Mouse (Mus musculus) bone marrow, adult 2 months (tissue): ENCODE measurements around the gene Rdh19. TPM values are rescaled to one million over a fixed set of nuclear protein-coding genes. Genes with fewer than 3 reads are reported as not detected.

Experiments used
- H3K27ac ChIP-seq: fragments of 200-500 bp; 2 replicates; pipeline ENCODE4 v1.5.1; 2012; ENCODE audit warnings: low read depth, mild to moderate bottlenecking, control low read depth, inconsistent platforms, low read length; ENCODE audit not compliant: control insufficient read depth, poor library complexity, insufficient read depth
- H3K4me1 ChIP-seq: fragments of 200-500 bp; 2 replicates; pipeline ENCODE4 v1.6.1; 2011; ENCODE audit warnings: low read length; ENCODE audit not compliant: control insufficient read depth, insufficient read depth
- H3K4me3 ChIP-seq: fragments of 200-500 bp; replicated peaks from 2 replicates; pipeline ENCODE3; 2011; ENCODE audit warnings: mild to moderate bottlenecking, low read depth, low read length, control low read depth; ENCODE audit not compliant: control insufficient read depth
- CTCF ChIP-seq: fragments of 200-500 bp; IDR thresholded peaks from 2 replicates; pipeline ENCODE4 v1.5.1; 2011; ENCODE audit warnings: low read length, control low read depth; ENCODE audit not compliant: control insufficient read depth, insufficient read depth
- POLR2A ChIP-seq: fragments of 200-500 bp; IDR thresholded peaks from 2 replicates; pipeline ENCODE4 v1.6.1; 2011; ENCODE audit warnings: low read depth, mild to moderate bottlenecking, control low read depth, low read length, borderline replicate concordance; ENCODE audit not compliant: control insufficient read depth
- WGBS: fragments of 180-500 bp; shearing (Covaris S2); methylation state at CpG from one replicate; pipeline ENCODE4 v1.1.7; 2018; 5-methylcytosine and 5-hydroxymethylcytosine counted together
- polyA plus RNA-seq: library from polyadenylated mRNA; stranded (reverse); fragments of >200 nt; gene quantifications from 2 replicates; pipeline ENCODE4 v1.2.4, GENCODE M21; 2011; ENCODE audit warnings: low replicate concordance; ENCODE audit not compliant: missing spikeins, insufficient read depth, insufficient read length

Gene Rdh19
- polyA plus RNA-seq, 1 experiment, result not detected

DNA sequence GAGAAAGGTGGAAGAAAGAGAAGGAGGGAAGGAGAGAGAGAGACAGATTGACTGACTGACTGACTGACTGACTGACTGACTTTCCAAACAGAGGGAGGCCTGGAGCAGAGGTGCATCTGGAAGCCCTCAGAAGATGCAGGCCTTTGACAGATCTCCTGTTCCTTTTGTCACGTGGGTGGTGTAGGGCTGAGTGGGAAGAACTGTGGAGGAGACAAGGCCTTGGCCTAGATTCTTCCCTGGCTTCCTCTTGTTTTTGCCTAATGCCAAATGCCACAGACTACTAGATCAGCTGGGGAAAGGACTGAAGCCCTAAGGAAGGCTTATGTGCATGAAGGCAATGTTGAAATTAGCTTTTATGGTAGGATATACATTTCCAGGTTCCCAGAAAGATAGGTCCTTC is 53.4 kb downstream of the Rdh19 start:
- Histone ChIP-seq H3K27ac (no peak overlapping the region), H3K4me3 (no peak overlapping the region), H3K4me1 (no peaks in the 10 kb centered on the region)
- TF ChIP-seq POLR2A (no peak), CTCF (no peak)
- WGBS, result 62% methylated on average over 1 of the region's 1 CpGs

DNA sequence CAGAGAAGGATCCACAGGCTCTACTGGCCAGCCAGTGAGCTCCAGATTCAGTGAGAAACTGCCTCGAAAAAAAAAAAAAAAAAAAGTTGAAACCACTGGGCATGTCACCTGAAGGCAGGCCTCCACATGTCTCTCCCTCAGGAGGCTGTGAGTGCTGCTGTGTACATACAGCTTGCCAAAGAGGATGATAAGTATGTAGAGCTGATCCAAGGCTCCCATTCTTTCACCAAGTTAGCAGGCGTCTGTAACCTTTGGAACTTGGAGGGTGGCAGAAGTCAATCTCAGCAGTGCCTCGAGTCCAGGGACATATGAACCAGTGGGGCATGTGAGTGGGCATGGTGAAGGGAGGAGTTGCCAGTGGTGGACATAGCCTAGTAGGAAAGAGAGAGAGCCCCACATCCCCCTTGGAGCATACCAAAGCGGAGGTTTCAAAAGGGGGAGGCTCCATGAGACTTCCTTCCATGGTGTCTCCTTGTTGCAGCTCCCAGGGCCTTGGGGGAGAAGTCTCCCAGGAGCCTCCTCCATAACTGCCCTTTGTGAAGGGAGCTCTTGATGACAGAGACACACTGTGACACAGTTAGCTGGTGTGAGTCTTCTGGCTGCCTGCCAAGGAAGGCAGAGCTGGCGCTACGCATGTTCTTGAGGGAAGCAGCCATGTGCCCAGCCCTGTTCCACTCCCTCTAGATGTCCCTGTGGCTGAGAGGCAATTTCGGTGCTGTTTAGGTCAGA is 55.2 kb downstream of the Rdh19 start:
- TF ChIP-seq CTCF, result no peak
- no peak for TF ChIP-seq POLR2A
- 54% methylated on average over 7 of the region's 7 CpGs for WGBS

DNA sequence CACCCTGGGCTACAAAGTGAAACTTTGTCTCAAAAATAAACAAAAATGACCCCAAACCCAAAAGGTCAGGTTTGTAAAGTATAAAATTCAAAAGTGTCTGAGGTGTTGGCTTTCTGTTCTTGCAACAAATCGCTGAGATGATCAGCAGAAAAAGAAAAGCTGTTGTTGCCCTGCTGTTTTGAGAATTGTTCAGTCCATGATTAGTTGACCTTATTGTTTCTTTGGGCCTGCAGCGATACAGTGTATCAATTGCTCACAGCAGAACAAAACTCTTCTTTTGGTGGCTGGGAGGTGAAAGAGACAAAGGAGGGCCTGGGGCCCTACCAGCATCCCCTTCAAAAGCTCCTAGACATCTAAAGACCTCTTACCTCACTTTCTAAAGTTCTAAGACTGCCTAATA is 56.4 kb downstream of the Rdh19 start:
- no peak overlapping the region for H3K4me3 ChIP-seq
- H3K4me1 ChIP-seq, result no peaks in the 10 kb centered on the region
- no peak overlapping the region for H3K27ac ChIP-seq
- WGBS, result 82% methylated on average over 2 of the region's 2 CpGs
- TF ChIP-seq POLR2A (no peak), CTCF (no peak)

More for the DNA sequence above, 55.2 kb downstream of the Rdh19 start:
- Histone ChIP-seq H3K27ac (no peak overlapping the region), H3K4me3 (no peak overlapping the region), H3K4me1 (no peaks in the 10 kb centered on the region)

DNA sequence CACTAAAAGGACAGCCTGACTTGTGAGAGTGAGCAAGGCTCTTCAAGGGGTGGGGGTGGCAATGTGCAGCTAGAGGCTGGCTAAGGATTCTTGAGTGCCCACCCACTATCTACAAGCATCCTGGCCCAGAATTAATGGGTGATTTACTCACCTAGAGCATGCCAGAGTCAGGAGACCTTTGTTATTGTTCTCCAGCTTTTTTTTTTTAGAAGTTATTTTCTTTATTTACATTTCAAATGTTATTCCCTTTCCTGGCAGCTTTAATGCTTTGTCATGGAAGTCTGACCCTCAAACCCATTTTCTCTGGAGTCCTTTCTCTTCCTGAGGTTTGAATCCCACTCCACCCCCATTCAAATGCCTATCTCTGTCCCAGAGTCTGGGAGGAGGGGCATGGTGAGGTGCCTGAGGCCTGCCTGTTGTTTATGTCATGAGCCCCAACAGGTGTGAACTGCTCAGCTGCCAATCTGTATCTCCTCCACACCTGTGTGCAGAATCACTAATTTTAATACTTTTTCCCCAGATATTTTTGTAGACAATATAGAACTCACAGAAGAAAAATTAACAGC is 57.7 kb downstream of the Rdh19 start:
- Histone ChIP-seq H3K4me1 (no peaks in the 10 kb centered on the region), H3K27ac (no peak overlapping the region), H3K4me3 (no peak overlapping the region)
- no peak for TF ChIP-seq CTCF

Other genes starting within 250 kb of the Rdh19 start
- 23.5 and 48.3 TPM in 2 replicates for gene Lrp1, start 228.8 kb upstream of the Rdh19 start, polyA plus RNA-seq
- 31.6 and 60.1 TPM in 2 replicates for gene Stat6, start 206.9 kb upstream of the Rdh19 start, polyA plus RNA-seq
- gene Nemp1, start 183.0 kb upstream of the Rdh19 start, polyA plus RNA-seq, result 6.7 and 7.3 TPM in 2 replicates
- gene Nab2, start 181.4 kb upstream of the Rdh19 start, polyA plus RNA-seq, result 3.3 and 4.0 TPM in 2 replicates
- 1.4 and 1.7 TPM in 2 replicates for gene Myo1a, start 144.8 kb upstream of the Rdh19 start, polyA plus RNA-seq
- gene Tac2, start 125.5 kb upstream of the Rdh19 start, polyA plus RNA-seq, result 8.4 and 13.8 TPM in 2 replicates
- gene Zbtb39, start 110.4 kb upstream of the Rdh19 start, polyA plus RNA-seq, result 1.1 and 3.9 TPM in 2 replicates
- 1.2 and 2.8 TPM in 2 replicates for gene Gpr182, start 98.2 kb upstream of the Rdh19 start, polyA plus RNA-seq
- not detected in 2 replicates for gene Rdh1, start 90.2 kb upstream of the Rdh19 start, polyA plus RNA-seq
- not detected in 2 replicates for gene Rdh16f1, start 90.1 kb upstream of the Rdh19 start, polyA plus RNA-seq
- gene Rdh9, start 73.5 kb upstream of the Rdh19 start, polyA plus RNA-seq, result 0.55 TPM in 1 of 2 replicates, not detected in the other
- gene Rdh16, start 48.8 kb upstream of the Rdh19 start, polyA plus RNA-seq, result 0.62 TPM in 1 of 2 replicates, not detected in the other
- not detected in 2 replicates for gene Rdh16f2, start 16.5 kb downstream of the Rdh19 start, polyA plus RNA-seq
- 1.1 and 4.5 TPM in 2 replicates for gene Rdh7, start 38.9 kb downstream of the Rdh19 start, polyA plus RNA-seq
- gene Sdr9c7, start 48.6 kb downstream of the Rdh19 start, polyA plus RNA-seq, result not detected in 2 replicates
- gene Hsd17b6, start 157.7 kb downstream of the Rdh19 start, polyA plus RNA-seq, result 0.90 and 1.4 TPM in 2 replicates
- 57.7 and 89.8 TPM in 2 replicates for gene Prim1, start 165.2 kb downstream of the Rdh19 start, polyA plus RNA-seq
- 429 and 585 TPM in 2 replicates for gene Naca, start 185.6 kb downstream of the Rdh19 start, polyA plus RNA-seq
- 102 and 168 TPM in 2 replicates for gene Ptges3, start 209.0 kb downstream of the Rdh19 start, polyA plus RNA-seq
- 369 and 567 TPM in 2 replicates for gene Atp5b, start 233.3 kb downstream of the Rdh19 start, polyA plus RNA-seq
- gene Baz2a, start 241.6 kb downstream of the Rdh19 start, polyA plus RNA-seq, result 31.8 and 64.0 TPM in 2 replicates